Mouse (Mus musculus): ENCODE data around the gene Vmn1r233. TPM values are rescaled to one million over a fixed set of nuclear protein-coding genes. Genes with fewer than 3 reads are reported as not detected.

Vmn1r233 gene
- not detected for polyA plus RNA-seq (2015; fragmentation: Illumina TruSeq; extraction: RNeasy Lipid Tissue Mini Kit (QIAGEN cat#74804); ENCODE audit: low read depth, low replicate concordance)

GRCm38 (mm10) chr17:20996364-20996763 lies at the start of gene Vmn1r233:
Gene Vmn1r233, minus strand, starts transcription at chr17:20996464.

GRCm38 (mm10) chr17:21008382-21009331 lies 12.4 kb upstream of the Vmn1r233 start, which contains the start of gene Zfp160:
Gene Zfp160, plus strand, starts transcription at chr17:21008903.

GRCm38 (mm10) chr17:20944985-20945891 lies 51.0 kb downstream of the Vmn1r233 start, which contains the start of gene Ppp2r1a:
Gene Ppp2r1a, plus strand, starts transcription at chr17:20945311.

Other genes with a start within 250 kb of the Vmn1r233 start
- not detected for gene Vmn1r228, start 210.3 kb downstream of the Vmn1r233 start, polyA plus RNA-seq (2015; fragmentation: Illumina TruSeq; extraction: RNeasy Lipid Tissue Mini Kit (QIAGEN cat#74804); ENCODE audit: low read depth, low replicate concordance)
- gene Vmn1r229, start 184.9 kb downstream of the Vmn1r233 start, polyA plus RNA-seq (2015; fragmentation: Illumina TruSeq; extraction: RNeasy Lipid Tissue Mini Kit (QIAGEN cat#74804); ENCODE audit: low read depth, low replicate concordance): not detected
- gene Vmn1r230, start 156.0 kb downstream of the Vmn1r233 start, polyA plus RNA-seq (2015; fragmentation: Illumina TruSeq; extraction: RNeasy Lipid Tissue Mini Kit (QIAGEN cat#74804); ENCODE audit: low read depth, low replicate concordance): not detected
- gene Vmn1r231, start 91.4 kb downstream of the Vmn1r233 start, polyA plus RNA-seq (2015; fragmentation: Illumina TruSeq; extraction: RNeasy Lipid Tissue Mini Kit (QIAGEN cat#74804); ENCODE audit: low read depth, low replicate concordance): not detected
- gene Vmn1r232, start 76.8 kb downstream of the Vmn1r233 start, polyA plus RNA-seq (2015; fragmentation: Illumina TruSeq; extraction: RNeasy Lipid Tissue Mini Kit (QIAGEN cat#74804); ENCODE audit: low read depth, low replicate concordance): not detected
- 515 TPM for gene Ppp2r1a, start 51.2 kb downstream of the Vmn1r233 start, polyA plus RNA-seq (2015; fragmentation: Illumina TruSeq; extraction: RNeasy Lipid Tissue Mini Kit (QIAGEN cat#74804); ENCODE audit: low read depth, low replicate concordance)
- gene Zfp160, start 12.4 kb upstream of the Vmn1r233 start, polyA plus RNA-seq (2015; fragmentation: Illumina TruSeq; extraction: RNeasy Lipid Tissue Mini Kit (QIAGEN cat#74804); ENCODE audit: low read depth, low replicate concordance): 21.0 TPM
- gene Vmn1r234, start 229.6 kb upstream of the Vmn1r233 start, polyA plus RNA-seq (2015; fragmentation: Illumina TruSeq; extraction: RNeasy Lipid Tissue Mini Kit (QIAGEN cat#74804); ENCODE audit: low read depth, low replicate concordance): not detected

All from brain, adult 10 weeks (tissue).